Mouse (Mus musculus): ENCODE results near the gene Tkt. TPM values are rescaled to one million over a fixed set of nuclear protein-coding genes. Genes with fewer than 3 reads are reported as not detected.

The Tkt gene
- polyA plus RNA-seq, 1 experiment from 2014 or later, result 152 TPM

- WGBS, result 42% methylated on average over 11 of the region's 11 CpGs
- Histone ChIP-seq H3K9me3 (ENCODE audit: low read depth, low read length) (no peaks in the 10 kb centered on the region), H3K27ac (ENCODE audit: low read depth) (peak overlapping the region; percentile 47), H3K4me1 (ENCODE audit: insufficient read depth) (peaks cover 8% of the 10 kb centered on the region; the same call in 1 of the 2 replicates), H3K36me3 (ENCODE audit: insufficient read depth) (peaks cover 34% of the 10 kb centered on the region), H3K4me3 (ENCODE audit: low read depth, low read length) (no peak overlapping the region), H3K27me3 (ENCODE audit: insufficient read depth, low read length) (no peaks in the 10 kb centered on the region), H3K4me2 (no peak overlapping the region), H3K9ac (no peak overlapping the region)
- TF ChIP-seq CTCF (IDR thresholded peaks at IDR 0.05; ENCODE audit: low read depth), result peak; percentile 30; the same call in 1 of the 2 replicates
- ATAC-seq (ENCODE audit: insufficient read depth) (peak; percentile 35; the same call in 1 of the 2 replicates), DNase-seq (peak; percentile 59)
Observed at GRCm38 (mm10) chr14:30593279-30594091, 45.3 kb downstream of the Tkt start.

GRCm38 (mm10) chr14:30594092-30594695 is 46.0 kb downstream of the Tkt start:
- H3K27me3 ChIP-seq (ENCODE audit: insufficient read depth, low read length), result no peaks in the 10 kb centered on the region
- H3K9ac ChIP-seq, result peak overlapping the region; percentile 5; the same call in 1 of the 2 replicates
- 52% methylated on average over 7 of the region's 7 CpGs for whole genome bisulfite sequencing
- peak overlapping the region; percentile 47 for H3K27ac ChIP-seq (ENCODE audit: low read depth)
- H3K9me3 ChIP-seq (ENCODE audit: low read depth, low read length), result no peaks in the 10 kb centered on the region
- no peak for TF ChIP-seq CTCF (IDR thresholded peaks at IDR 0.05; ENCODE audit: low read depth)
- H3K36me3 ChIP-seq (ENCODE audit: insufficient read depth), result peaks cover 41% of the 10 kb centered on the region
- peaks cover 8% of the 10 kb centered on the region; the same call in 1 of the 2 replicates for H3K4me1 ChIP-seq (ENCODE audit: insufficient read depth)
- peak; percentile 60 for DNase-seq
- no peak overlapping the region for H3K4me3 ChIP-seq (ENCODE audit: low read depth, low read length)
- H3K4me2 ChIP-seq, result no peak overlapping the region
- peak; percentile 73 for ATAC-seq (ENCODE audit: insufficient read depth)

GRCm38 (mm10) chr14:30595576-30596313 is 47.6 kb downstream of the Tkt start:
- Histone ChIP-seq H3K4me2 (no peak overlapping the region), H3K9ac (no peak overlapping the region), H3K36me3 (ENCODE audit: insufficient read depth) (peaks cover 55% of the 10 kb centered on the region), H3K4me1 (ENCODE audit: insufficient read depth) (peaks cover 8% of the 10 kb centered on the region; the same call in 1 of the 2 replicates), H3K27ac (ENCODE audit: low read depth) (no peak overlapping the region), H3K9me3 (ENCODE audit: low read depth, low read length) (no peaks in the 10 kb centered on the region), H3K27me3 (ENCODE audit: insufficient read depth, low read length) (no peaks in the 10 kb centered on the region), H3K4me3 (ENCODE audit: low read depth, low read length) (no peak overlapping the region)
- ATAC-seq (ENCODE audit: insufficient read depth) (no peak), DNase-seq (no peak)
- WGBS, result 88% methylated on average over 8 of the region's 8 CpGs
- TF ChIP-seq CTCF (IDR thresholded peaks at IDR 0.05; ENCODE audit: low read depth), result no peak

GRCm38 (mm10) chr14:30596407-30596806 is 48.2 kb downstream of the Tkt start:
- ATAC-seq (ENCODE audit: insufficient read depth) (no peak), DNase-seq (no peak)
- Histone ChIP-seq H3K27me3 (ENCODE audit: insufficient read depth, low read length) (no peaks in the 10 kb centered on the region), H3K36me3 (ENCODE audit: insufficient read depth) (peaks cover 62% of the 10 kb centered on the region), H3K9me3 (ENCODE audit: low read depth, low read length) (no peaks in the 10 kb centered on the region), H3K27ac (ENCODE audit: low read depth) (no peak overlapping the region), H3K4me1 (ENCODE audit: insufficient read depth) (peaks cover 8% of the 10 kb centered on the region; the same call in 1 of the 2 replicates), H3K4me3 (ENCODE audit: low read depth, low read length) (no peak overlapping the region), H3K4me2 (no peak overlapping the region), H3K9ac (no peak overlapping the region)
- 72% methylated on average over 3 of the region's 3 CpGs for WGBS
- TF ChIP-seq CTCF (IDR thresholded peaks at IDR 0.05; ENCODE audit: low read depth), result no peak

GRCm38 (mm10) chr14:30597142-30597541 is 49.0 kb downstream of the Tkt start:
- Histone ChIP-seq H3K4me2 (no peak overlapping the region), H3K9me3 (ENCODE audit: low read depth, low read length) (no peaks in the 10 kb centered on the region), H3K27ac (ENCODE audit: low read depth) (no peak overlapping the region), H3K36me3 (ENCODE audit: insufficient read depth) (peaks cover 69% of the 10 kb centered on the region), H3K4me1 (ENCODE audit: insufficient read depth) (peaks cover 8% of the 10 kb centered on the region; the same call in 1 of the 2 replicates), H3K27me3 (ENCODE audit: insufficient read depth, low read length) (no peaks in the 10 kb centered on the region), H3K4me3 (ENCODE audit: low read depth, low read length) (no peak overlapping the region), H3K9ac (no peak overlapping the region)
- no peak for TF ChIP-seq CTCF (IDR thresholded peaks at IDR 0.05; ENCODE audit: low read depth)
- DNase-seq (no peak), ATAC-seq (ENCODE audit: insufficient read depth) (no peak)
- WGBS, result 72% methylated on average over 2 of the region's 2 CpGs

GRCm38 (mm10) chr14:30606817-30607216 is 58.7 kb downstream of the Tkt start:
- no peak for DNase-seq
- WGBS, result 84% methylated on average over 5 of the region's 5 CpGs

More at GRCm38 (mm10) chr14:30606817-30607216, 58.7 kb downstream of the Tkt start:
- H3K4me3 ChIP-seq (ENCODE audit: low read depth, low read length), result no peak overlapping the region
- 0 out of 2 replicates have a peak, but pooled peaks cover 3% of the 10 kb centered on the region for H3K4me1 ChIP-seq (ENCODE audit: insufficient read depth)
- H3K27ac ChIP-seq (ENCODE audit: low read depth), result no peak overlapping the region
- ATAC-seq (ENCODE audit: insufficient read depth), result no peak
- no peak overlapping the region for H3K9ac ChIP-seq
- no peaks in the 10 kb centered on the region for H3K27me3 ChIP-seq (ENCODE audit: insufficient read depth, low read length)
- H3K36me3 ChIP-seq (ENCODE audit: insufficient read depth), result peaks cover 54% of the 10 kb centered on the region; the same call in 1 of the 2 replicates
- no peak for TF ChIP-seq CTCF (IDR thresholded peaks at IDR 0.05; ENCODE audit: low read depth)
- no peaks in the 10 kb centered on the region for H3K9me3 ChIP-seq (ENCODE audit: low read depth, low read length)
- H3K4me2 ChIP-seq, result no peak overlapping the region

Measured in lung, embryonic 14.5 days (tissue).